ENCODE assay signal across 28 mouse cellular contexts in the genomic region with DNA sequence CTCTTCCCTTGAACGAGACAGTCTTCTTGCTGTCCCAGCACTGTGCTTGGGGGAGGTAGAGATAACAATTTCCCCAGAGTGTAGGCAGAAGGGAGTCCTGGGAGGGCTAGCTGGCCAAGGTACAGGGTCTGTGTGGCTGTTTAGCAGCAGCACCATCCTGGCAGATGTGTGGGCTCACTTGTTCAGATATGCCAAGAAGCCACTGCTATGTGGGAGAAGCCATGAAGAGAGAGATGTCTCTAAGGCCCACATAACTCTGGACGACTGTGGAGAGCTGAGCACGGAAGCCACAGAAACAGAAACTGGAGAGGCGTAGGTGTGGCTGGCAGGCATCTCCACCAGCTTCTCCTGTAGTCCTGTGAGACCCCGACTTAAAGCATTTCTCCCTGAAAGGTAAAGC. TPM values are rescaled to one million over a fixed set of nuclear protein-coding genes. Genes with fewer than 3 reads are reported as not detected.
"Had no signal": no experiment of that assay in that cellular context is flagged by ENCODE, and none has a peak within 500 bp of the region (broad histone marks: within the 10 kb centered on the region; RNA-seq: fewer than 3 reads in every experiment).

No protein-coding gene starts in this region.

- H3K4me3 ChIP-seq: gastrocnemius, adult 2 months; heart, embryonic 10.5 days; heart, embryonic 12.5 days; intestine, embryonic 15.5 days; layer of hippocampus, adult 2 months; limb, embryonic 13.5 days; limb, embryonic 15.5 days; liver, embryonic 12.5 days had no signal

- H3K4me2 ChIP-seq: heart, embryonic 12.5 days; hindbrain, embryonic 14.5 days; intestine, embryonic 15.5 days; limb, embryonic 13.5 days; limb, embryonic 15.5 days; liver, embryonic 12.5 days had no signal

- H3K27me3 ChIP-seq: heart, embryonic 12.5 days; intestine, embryonic 15.5 days; limb, embryonic 13.5 days; limb, embryonic 15.5 days; liver, embryonic 12.5 days had no signal

- H3K27ac ChIP-seq: gastrocnemius, adult 2 months; heart, embryonic 10.5 days; hindbrain, embryonic 14.5 days; intestine, embryonic 15.5 days; layer of hippocampus, adult 2 months; limb, embryonic 13.5 days; limb, embryonic 15.5 days; liver, embryonic 12.5 days; liver, embryonic 14.5 days had no signal

- H3K9ac ChIP-seq: heart, embryonic 12.5 days; hindbrain, embryonic 14.5 days; intestine, embryonic 15.5 days; limb, embryonic 13.5 days; limb, embryonic 15.5 days; liver, embryonic 12.5 days; liver, embryonic 14.5 days had no signal

- H3K9me3 ChIP-seq: heart, embryonic 10.5 days; intestine, embryonic 15.5 days; limb, embryonic 13.5 days; limb, embryonic 15.5 days had no signal

- H3K4me1 ChIP-seq: heart, embryonic 10.5 days; heart, embryonic 12.5 days; intestine, embryonic 15.5 days; limb, embryonic 13.5 days; limb, embryonic 15.5 days; liver, embryonic 12.5 days had no signal

- H3K36me3 ChIP-seq: heart, embryonic 10.5 days; heart, embryonic 12.5 days; intestine, embryonic 15.5 days; limb, embryonic 13.5 days; limb, embryonic 15.5 days; liver, embryonic 12.5 days had no signal

- DNase-seq: gastrocnemius, adult 2 months; gastrocnemius, postnatal 10 days; gastrocnemius, postnatal 25 days; heart, adult 18-20 months; heart, postnatal 10 days; heart, postnatal 4 days; kidney, adult 18-20 months; kidney, adult 8-10 months; kidney, postnatal 10 days; kidney, postnatal 25 days; kidney, postnatal 4 days; layer of hippocampus, postnatal 36 days; left cerebral cortex, postnatal 4 days had no signal

- ATAC-seq: hindbrain, embryonic 16.5 days; inflammation-experienced regulatory T-cells, adult 6 months; intestine, embryonic 15.5 days; intestine, postnatal 0 days; liver, embryonic 12.5 days had no signal

RNA-seq across cellular contexts. Expression of gene Ccdc74a, which starts 40.6 kb away (rescaled TPM):
- total RNA-seq: granulocyte monocyte progenitor cell, adult 5-6 weeks; liver, adult 2 months had no signal
- polyA plus RNA-seq: liver, adult 2 months had no signal

RNA-seq across cellular contexts. Expression of gene P2rx6, which starts 44.0 kb away (rescaled TPM):
- total RNA-seq: granulocyte monocyte progenitor cell, adult 5-6 weeks had no signal
- polyA plus RNA-seq: inflammation-experienced regulatory T-cells, adult 6 months; liver, adult 2 months had no signal

RNA-seq across cellular contexts. Expression of gene Lrrc74b, which starts 44.6 kb away (rescaled TPM):
- total RNA-seq: granulocyte monocyte progenitor cell, adult 5-6 weeks; heart, adult 18-20 months; heart, adult 8-10 months; heart, postnatal 4 days; liver, adult 2 months had no signal
- polyA plus RNA-seq: limb, embryonic 13.5 days; limb, embryonic 15.5 days; liver, adult 2 months; liver, embryonic 12.5 days had no signal
